Mouse (Mus musculus): ENCODE measurements around the gene Nrg4.

The Nrg4 gene

DNA sequence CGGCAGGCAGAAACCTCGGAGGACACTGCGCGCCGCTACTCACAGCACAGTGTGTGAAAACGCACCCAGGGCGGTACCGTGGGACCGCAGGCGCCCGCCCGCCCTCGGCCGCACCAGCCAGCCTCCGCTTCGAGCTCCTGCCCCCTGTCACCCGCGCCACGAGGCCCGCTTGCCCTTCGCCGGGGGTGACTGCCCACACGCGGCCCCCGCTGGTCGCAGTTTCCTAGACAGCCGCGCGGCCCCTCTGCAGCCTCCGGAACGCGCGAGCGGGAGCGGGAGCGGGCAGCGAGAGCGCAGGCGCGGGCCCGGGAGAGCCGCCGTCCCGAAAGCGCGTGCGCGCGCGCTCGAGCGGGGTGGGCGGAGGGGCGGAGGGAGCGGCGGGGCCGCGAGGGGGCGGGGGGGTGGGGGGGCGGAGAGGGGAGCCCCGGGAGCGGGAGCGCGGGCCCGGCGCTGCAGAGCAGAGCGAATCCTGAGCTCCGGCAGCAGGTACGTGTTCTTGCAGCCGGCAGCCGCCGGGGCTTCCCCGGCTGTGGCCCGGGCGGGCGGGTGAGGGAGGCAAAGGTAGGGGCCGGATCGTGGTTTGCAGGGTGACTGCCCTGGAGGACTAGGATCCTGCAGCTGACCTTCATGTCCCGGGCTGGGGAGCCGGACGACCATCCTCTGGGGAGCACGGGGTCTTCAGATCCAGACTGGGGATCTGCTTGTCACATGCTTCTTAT lies at the start of gene Nrg4, which contains the start of gene Tmem266:
TSS of gene Nrg4 (minus strand) at position 330 of the 719 bp plus-strand sequence.
TSS of gene Tmem266 (plus strand) at position 399 of the 719 bp plus-strand sequence.
- peak; percentile 83 for DNase-seq (ENCODE audit: low read depth, low spot score)

DNA sequence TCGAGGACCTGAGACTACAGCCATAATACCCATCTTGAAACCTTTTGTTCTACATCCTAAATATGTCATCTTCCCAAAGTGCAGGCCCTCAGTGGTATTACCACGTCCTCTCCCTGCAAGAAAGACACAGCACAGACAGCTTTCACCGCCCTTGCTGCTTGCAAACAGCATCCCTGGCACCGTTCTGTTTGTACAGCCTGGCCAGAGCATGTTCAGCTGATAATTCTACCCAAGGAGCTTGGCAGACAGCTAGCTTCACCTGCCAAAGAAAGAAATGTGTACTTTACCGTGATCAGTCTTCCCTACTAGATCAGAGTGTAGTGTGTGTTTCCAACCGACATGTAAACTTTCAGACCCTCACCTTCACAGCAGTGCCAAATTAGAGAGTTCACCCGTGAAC lies 45.3 kb upstream of the Nrg4 start:
- no peak for DNase-seq (ENCODE audit: low read depth, low spot score)

DNA sequence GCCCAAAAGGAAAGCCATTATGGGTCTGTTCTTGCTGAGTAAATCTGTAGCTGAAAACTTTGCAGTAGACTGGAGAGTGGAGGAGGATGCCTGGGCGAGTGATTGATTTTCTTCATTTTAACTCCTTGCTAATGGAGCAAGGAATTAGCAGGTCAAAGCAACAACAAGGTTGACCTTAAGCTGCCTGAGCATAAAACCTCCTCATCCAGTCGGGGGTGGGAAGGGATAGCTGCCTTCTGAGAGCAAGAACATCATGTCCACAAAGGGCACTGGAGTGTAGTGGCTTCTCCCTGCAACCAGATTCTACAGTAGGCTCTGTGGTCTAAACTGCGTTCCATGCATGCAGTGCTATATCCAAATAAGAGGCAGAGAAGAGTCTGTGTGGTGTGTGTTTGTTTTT lies 41.4 kb upstream of the Nrg4 start:
- no peak for DNase-seq (ENCODE audit: low read depth, low spot score)

DNA sequence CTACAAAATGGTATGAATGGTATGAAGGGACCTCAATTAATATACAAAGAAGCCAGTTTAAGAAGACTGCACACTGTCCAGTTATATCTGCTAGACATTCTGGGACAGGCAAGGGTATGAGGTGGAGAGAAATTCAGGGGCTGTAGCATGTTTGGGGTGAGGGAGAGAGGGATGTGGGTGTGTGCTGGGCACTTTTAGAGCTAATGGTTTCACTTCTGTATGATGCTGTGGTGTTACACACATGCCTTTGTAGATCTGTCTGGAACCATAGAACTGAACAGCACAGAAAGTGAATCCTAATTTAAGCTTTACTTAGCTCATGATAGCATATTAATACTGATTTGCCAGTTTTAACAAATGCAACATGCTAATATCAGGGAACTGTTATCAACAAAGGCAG lies 37.1 kb upstream of the Nrg4 start:
- DNase-seq (ENCODE audit: low read depth, low spot score), result peak; percentile 35

DNA sequence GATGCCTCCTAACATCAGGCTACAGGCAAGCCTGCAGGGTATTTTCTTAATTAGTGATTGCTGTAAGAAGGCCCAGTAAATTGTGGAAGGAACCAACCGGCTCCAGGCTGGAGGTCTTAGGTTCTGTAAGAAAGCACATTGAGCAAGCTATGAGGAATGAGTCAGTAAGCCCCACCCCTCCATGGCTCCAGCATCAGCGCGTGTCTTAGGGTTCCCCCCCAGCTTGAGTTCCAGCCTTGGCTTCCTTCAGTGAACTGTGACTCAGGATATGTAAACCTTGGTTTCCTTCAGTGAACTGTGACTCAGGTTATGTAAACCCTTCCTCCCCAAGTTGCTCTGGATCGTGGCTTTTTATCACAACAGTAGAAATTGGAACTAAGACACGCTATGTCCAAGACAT lies 35.3 kb upstream of the Nrg4 start:
- no peak for DNase-seq (ENCODE audit: low read depth, low spot score)

DNA sequence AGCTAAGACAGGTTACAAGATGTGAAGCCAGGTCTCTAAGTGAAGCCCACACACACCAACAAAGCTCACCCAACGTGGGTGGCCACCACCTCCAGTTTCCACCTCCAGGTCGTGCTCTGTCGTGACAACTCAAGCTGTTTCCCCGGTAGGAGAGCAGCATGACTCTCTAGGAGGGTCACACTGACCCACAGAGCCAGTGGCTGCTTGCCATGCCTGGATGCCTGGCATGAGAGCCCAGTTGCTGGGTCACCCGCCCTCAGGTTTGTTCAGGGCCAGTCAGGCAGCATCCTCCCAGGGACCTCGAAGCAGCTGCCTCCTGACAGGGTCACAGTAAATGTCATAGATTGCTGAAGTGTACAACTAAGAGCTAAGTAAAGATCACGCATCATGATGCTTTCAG lies 34.2 kb upstream of the Nrg4 start:
- DNase-seq (ENCODE audit: low read depth, low spot score), result no peak

DNA sequence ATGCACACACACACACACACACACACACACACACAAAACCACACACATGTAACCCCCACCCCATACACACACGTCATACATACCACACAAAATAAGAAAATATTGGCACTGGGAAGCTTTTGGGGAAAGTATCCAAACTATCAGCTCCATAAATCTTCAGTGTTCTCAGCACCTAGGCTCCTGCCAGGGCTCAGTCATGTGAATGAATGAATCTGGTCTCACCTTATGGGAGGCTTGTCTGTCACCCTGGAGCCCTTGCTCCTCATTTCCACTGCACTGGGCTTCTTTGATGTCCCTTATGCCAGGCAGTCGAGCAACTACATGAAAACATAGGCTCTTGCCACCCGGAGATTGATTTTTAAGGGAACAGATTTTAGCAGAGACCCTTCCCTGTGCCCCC lies 33.7 kb upstream of the Nrg4 start:
- no peak for DNase-seq (ENCODE audit: low read depth, low spot score)

DNA sequence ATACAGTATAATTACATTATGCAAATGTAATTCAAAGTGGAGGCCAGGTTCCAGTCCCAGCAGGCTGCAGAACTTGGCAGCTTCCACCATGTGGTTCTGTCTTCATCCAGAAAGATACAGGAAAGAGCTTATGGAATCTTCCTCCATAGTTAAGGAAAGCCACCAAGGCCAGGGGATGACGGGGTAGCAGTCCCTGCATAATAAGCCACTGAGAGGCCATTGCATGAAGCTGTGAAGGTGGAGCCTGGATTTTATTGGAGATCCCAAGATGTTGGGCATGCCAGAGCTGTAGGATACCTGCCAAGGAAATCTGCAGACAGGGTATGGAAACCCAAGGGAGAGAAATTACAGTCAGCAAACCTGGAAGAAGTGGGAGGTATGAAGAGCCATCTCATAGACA lies 30.5 kb upstream of the Nrg4 start:
- no peak for DNase-seq (ENCODE audit: low read depth, low spot score)

DNA sequence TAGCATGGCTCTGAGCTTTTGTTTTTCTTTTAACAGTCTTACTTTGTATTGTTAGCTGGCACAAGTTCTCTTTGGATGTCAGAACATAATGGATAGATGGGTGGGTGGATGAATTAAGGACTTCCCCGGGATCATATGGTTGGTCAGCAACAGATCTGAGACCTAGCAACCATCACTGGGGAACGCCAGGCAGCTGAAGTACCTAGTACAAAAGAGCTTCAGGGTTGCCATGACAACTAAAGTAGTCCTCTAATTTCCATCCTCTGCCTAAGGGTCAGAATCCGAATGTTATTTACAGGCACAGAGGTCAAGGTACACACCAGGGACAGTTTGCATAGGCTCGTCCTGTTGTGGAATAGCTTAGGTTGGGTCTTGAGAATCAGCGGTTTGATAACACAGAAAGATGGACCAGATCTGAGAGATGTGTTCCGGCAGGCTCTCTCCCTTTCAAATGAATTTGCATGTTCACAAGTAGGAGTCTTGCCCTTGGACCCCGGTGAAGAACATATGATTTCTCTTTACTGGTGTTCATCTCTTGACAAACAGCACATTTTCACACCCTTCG lies 28.7 kb upstream of the Nrg4 start:
- DNase-seq (ENCODE audit: low read depth, low spot score), result no peak

DNA sequence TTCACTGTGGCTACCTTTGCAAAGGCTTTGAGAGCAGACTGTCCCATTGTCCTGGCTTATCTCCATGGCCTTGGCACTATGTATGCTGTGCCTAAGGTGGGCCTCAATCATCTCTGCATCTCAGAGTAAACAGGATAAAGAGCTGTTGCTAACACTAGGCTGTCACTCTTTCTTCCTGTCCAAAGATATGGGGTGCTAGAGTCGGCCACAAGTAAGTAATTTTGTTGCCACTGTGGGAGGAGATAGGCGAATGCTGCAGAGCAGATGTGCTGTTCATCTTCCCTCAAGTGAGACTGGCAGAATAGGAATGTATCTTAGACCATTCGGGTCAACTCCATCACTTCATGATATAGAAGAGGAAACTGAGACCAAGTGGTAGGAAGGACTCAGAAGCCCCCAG lies 28.0 kb upstream of the Nrg4 start:
- DNase-seq (ENCODE audit: low read depth, low spot score), result no peak

DNA sequence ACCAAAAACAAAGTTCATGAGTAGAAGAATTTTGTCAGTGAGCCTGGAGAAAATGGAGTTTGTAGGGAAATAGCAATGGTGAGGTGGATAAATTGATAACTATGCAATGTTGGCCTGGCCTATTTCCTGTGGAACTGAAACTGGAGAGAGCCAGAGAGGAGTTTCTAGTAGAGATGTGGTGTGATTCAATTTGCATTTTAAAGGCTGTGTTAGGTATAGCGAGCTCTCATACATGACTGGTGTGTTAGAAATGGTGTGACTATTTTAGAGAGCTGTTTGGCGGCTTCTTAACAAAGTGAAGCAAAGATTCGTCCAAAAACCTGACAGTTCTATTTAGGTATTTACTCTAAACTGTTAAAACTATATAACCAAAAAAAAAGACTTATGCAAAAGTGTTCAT lies 22.0 kb upstream of the Nrg4 start:
- DNase-seq (ENCODE audit: low read depth, low spot score), result peak; percentile 58

DNA sequence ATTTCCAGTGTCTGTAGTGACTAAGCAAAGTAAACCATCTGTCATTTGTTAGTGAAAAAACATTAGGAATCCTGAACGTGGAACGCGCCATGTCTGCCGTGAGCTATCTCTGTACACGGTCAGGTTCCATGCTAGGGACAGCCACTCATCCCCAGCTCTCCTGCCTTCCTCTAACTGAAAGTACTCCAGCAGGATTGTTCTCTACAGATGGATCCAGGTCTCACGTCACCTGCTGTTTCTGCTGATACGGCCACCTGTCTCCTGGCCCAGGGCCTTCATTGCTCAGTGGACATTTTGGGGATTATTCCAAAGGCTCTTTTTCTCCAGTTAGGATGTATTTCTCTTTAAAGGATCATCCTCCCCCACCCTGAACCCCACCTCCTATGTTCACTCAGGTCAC lies 18.7 kb upstream of the Nrg4 start:
- DNase-seq (ENCODE audit: low read depth, low spot score), result no peak

DNA sequence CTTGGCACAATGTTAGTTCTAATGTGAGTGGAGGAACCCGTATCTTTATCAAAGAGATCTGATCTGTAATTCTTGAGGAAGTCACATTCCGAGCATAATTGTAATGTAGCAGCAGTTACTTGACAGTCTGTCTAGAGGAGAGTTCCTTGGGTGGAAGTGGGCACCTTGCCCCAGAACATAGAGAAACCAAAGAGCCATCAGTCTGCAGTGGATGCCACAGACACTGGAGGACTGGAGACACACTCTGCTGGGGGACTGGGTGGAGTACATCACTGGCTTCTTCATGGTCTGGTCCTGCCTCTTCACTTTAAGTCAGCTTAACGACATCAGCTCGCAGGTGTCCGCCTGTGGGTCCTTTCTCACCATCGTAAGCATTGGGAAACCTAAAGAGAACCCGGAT lies 17.5 kb upstream of the Nrg4 start:
- no peak for DNase-seq (ENCODE audit: low read depth, low spot score)

DNA sequence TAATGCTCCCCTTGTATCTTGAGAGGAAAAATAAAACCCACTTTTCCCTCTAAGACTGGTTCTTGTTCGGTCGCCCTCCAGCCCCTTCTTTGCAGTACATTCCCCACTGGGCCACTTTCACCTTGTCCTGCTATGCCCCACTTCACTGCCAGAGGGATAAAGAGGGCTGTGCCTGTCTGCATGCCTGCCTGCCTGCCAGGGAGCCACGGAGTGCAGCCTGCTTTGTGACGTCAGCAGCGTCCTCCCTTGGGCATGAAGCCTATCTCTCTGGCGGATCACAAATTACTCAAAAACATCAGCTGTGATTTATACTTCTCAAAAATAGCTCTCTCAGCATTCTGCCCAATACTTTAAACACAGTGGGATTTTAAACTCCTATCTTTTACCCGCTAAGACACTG lies 6.3 kb upstream of the Nrg4 start:
- no peak for DNase-seq (ENCODE audit: low read depth, low spot score)

DNA sequence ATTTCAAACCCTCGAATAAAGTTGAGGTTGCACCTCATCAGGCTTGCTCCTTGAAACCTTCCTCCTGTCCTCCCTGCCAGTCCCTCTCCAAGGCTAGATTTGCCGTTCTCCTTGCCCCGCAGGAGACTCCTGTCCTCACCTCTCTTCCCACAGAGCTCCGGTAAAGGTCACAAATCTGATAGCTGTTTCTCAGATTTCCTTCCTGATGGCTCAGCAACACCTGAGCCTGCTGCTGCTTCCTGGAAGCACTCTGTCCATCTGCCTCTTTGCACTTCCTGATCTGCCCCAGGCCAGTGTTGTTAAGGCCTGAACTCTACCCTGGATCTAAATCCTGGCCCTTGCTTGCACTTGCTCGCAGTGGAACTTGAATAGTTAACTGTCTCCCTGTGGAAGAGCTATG lies 5.8 kb upstream of the Nrg4 start:
- no peak for DNase-seq (ENCODE audit: low read depth, low spot score)

DNA sequence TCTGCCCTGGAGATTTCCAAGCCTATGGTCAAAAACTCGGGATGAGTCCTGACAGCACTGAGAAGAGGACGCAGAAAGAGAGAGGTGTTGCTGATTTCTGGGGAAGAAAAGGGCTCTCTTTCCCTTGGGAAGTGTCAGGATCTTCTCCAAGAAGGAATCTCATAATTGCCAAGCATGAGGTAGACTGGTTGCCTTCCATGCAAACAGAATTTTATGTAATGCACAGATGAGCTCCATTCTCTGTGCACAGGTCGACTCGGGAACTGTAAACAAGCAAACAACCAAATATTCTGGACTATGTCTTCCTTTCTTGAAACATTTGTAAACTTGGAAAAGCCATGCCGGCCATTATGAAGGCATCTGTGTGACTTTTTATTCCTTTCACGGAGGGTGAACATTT lies 2.8 kb upstream of the Nrg4 start:
- no peak for DNase-seq (ENCODE audit: low read depth, low spot score)

DNA sequence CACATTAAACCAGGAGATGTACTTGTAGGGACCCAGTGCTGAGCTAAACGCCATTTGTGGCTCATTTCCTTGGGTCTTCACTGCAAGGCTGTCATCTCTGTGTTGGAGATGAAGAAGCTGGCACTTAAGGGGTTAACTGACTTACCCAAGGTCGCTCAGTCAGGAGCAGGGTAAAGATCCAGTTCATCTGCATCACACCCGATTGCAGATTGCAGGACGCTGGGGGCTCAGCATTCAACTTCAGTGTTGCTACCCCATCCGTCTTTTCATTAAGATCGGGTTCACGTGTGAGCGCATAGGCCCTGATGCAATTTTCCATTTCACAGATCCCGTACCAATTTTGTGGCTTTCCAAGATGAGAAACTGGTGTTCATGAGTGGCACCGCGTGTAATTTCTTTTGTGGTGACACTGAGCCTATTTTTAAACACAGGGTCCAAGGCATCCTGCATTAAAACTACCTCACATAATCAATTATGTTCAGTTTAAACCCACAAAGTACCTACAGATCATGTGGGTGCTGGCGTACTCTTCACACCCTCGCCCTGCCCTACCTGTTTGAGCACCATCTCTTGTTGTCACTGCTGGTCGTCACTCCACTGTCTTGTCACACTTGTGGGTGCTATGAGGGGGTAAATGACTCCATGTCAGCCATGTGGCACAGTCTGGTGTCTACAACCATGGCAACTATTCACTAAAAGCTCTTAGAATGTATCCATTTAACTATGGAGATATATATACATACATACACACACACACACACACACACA lies 1.7 kb upstream of the Nrg4 start:
- DNase-seq (ENCODE audit: low read depth, low spot score), result no peak

DNA sequence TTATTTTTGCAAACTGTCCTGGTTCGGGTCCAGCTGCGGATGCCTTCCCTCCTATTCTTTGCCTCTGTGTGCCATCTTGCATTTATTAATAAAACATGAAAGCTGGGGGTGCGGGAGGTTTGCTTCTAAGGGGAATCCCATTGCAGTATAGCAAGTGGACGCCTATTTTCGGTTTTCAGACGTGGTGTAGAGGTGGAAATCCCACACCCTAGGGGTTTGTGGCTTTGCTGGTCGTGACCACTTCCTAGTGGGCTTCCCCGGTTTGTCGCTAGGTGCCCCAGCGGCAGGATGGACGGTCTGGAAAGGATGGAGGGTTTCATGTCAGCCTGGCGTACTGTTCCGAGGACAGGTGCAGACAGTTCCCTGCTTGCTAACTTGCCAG lies 581 bp upstream of the Nrg4 start:
- no peak for DNase-seq (ENCODE audit: low read depth, low spot score)

DNA sequence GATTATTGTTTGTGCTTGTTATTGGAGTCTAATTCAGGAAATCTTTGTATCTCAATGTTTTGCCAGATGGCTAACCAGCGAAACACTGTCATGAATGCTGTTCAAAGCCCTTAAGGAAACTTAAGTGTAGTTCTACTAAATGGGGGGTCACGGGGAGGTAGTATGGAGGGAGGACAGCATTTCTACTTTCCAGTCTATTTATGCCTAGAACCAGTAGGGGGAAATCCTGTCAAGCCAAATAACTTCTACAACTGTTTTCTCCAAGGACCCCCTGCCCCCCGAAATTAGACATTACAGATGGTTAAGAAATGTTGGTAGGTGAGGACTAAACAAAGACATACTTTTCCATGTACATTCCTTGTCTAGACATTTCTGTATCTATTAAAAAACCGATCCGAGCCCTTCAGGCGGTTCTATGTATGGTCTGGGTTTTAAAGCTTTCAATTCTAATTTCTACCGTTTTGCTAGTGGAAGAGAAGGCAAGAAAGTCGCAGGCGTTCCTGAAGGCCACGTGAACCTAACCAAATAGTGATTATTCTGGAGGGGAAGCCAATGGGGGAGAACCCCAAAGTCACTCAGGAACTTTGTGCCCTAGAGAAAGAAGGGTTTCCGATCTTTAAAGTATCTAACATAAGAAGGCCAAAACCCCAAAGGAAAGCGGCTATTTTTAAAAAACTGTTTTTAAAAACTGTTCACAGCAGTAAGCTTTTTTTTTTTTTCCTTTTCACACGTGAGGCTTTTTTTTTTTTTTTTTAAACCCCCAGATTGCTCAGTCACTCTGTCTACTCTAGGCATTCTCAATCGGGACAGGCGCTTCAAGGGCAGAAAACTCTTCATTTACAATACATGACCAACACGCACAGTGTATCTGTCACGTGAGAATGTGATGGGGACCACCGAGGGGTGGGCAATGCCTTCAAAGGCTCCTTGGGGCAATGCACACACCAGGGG lies 805 bp downstream of the Nrg4 start:
- DNase-seq (ENCODE audit: low read depth, low spot score), result peak; percentile 41

DNA sequence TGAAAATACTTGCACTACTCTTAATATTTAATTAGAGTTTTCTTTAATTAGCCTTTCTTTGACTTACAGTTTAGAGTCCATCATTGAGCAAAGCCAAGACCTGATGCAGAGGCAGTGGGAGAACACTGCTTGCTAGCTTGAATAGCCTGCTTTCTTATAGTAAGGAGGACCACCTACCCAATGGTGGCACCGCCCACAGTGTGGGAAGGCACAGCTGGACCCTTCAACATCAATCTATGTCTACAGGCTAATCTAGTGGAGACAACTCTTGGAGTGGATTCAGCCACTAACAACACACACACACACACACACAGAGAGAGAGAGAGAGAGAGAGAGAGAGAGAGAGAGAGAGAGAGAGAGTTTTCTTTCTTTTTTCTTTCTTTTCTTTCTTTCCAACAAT lies 1.6 kb downstream of the Nrg4 start:
- DNase-seq (ENCODE audit: low read depth, low spot score), result peak; percentile 17

DNA sequence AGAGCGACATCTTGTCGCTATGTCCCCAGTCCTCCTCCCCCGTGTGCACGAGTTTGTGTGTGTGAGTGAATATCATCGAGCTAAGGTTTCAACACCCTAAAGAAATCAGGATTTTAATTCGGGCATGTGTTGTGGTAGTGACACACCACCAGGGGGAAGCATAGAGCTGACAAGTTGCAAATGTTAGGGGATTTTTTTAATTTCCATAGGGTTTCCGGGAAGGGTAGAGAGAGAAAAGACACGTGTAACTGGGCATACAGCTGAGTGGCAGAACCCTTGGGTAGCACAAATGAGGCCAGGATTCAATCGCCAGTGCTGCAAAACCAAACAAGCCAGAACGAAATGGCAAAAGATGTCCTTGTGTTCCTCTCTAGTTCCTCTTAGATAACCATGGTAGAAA lies 2.1 kb downstream of the Nrg4 start:
- peak; percentile 47 for DNase-seq (ENCODE audit: low read depth, low spot score)

DNA sequence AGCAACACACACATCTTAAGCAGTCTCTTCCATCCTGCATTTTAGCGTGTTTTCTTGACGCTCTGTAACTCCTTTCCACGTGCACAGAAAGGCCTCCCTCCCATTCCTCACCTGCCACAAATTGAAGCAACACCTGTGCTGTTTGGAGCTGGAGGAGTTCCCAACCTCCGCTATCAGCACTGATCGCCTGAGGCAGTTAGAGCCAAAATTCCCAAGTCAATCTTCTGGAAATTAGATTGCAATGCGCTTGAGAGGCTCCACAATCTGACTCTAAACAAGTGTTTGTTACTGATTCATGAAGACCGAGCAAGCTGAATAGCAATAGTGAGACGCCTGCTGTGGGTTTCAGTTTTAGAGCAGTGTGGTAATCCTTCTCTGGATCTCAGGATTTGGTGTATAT lies 2.6 kb downstream of the Nrg4 start:
- DNase-seq (ENCODE audit: low read depth, low spot score), result no peak

Data from A20 (cell line).